26 mouse cellular contexts compared by ENCODE assay signal in genomic region chr4:58268897-58269542, GRCm38 (mm10). TPM values are rescaled to one million over a fixed set of nuclear protein-coding genes. Genes with fewer than 3 reads are reported as not detected.
DNase-seq lines count a peak whose midpoint lies in the region; ATAC-seq and TF ChIP-seq lines count a peak whose summit lies in the region.
"Had no signal": no experiment of that assay in that cellular context is flagged by ENCODE, and none has a peak within 500 bp of the region (broad histone marks: within the 10 kb centered on the region; RNA-seq: fewer than 3 reads in every experiment).

No protein-coding gene starts in this region.

- H3ac ChIP-seq in C2C12 (ENCODE audit: control insufficient read depth, insufficient read length, low read depth) = no peak overlapping the region

- no peaks in the 10 kb centered on the region for H3K27me3 ChIP-seq in intestine, embryonic 14.5 days (replicated peaks; ENCODE audit: control insufficient read depth, insufficient read depth, low read length)
- H3K27me3 ChIP-seq in intestine, embryonic 16.5 days (replicated peaks; ENCODE audit: control insufficient read depth, insufficient read depth, low read length) = no peaks in the 10 kb centered on the region
- no peaks in the 10 kb centered on the region for H3K27me3 ChIP-seq in C2C12 (ENCODE audit: control insufficient read depth, insufficient read depth, insufficient read length)
- H3K27me3 ChIP-seq in thymus, adult 2 months (ENCODE audit: control insufficient read depth, insufficient read depth, low read length) = no peaks in the 10 kb centered on the region
- H3K27me3 ChIP-seq: CH12.LX; forebrain, embryonic 13.5 days; heart, embryonic 13.5 days; intestine, embryonic 15.5 days had no signal

- H3K27ac ChIP-seq in intestine, embryonic 14.5 days (ENCODE audit: low read depth) = no peak overlapping the region
- H3K27ac ChIP-seq in intestine, embryonic 16.5 days (ENCODE audit: low read length) = no peak overlapping the region
- H3K27ac ChIP-seq in thymus, adult 2 months (ENCODE audit: control insufficient read depth, insufficient read depth, low read length) = no peak overlapping the region
- H3K27ac ChIP-seq: forebrain, embryonic 10.5 days; forebrain, embryonic 13.5 days; heart, adult 2 months; heart, embryonic 10.5 days; heart, embryonic 13.5 days; hindbrain, embryonic 14.5 days; intestine, embryonic 15.5 days had no signal

- H3K9me3 ChIP-seq in intestine, embryonic 14.5 days (ENCODE audit: control insufficient read depth, low read length) = no peaks in the 10 kb centered on the region
- H3K9me3 ChIP-seq in intestine, embryonic 16.5 days (ENCODE audit: control insufficient read depth, low read length) = no peaks in the 10 kb centered on the region
- H3K9me3 ChIP-seq: forebrain, embryonic 10.5 days; forebrain, embryonic 13.5 days; heart, embryonic 10.5 days; heart, embryonic 13.5 days; intestine, embryonic 15.5 days had no signal

- H3K9ac ChIP-seq in intestine, embryonic 14.5 days (ENCODE audit: low read length) = no peak overlapping the region
- no peak overlapping the region for H3K9ac ChIP-seq in intestine, embryonic 16.5 days (ENCODE audit: low read depth, low read length)
- H3K9ac ChIP-seq: forebrain, embryonic 13.5 days; heart, embryonic 13.5 days; hindbrain, embryonic 14.5 days; intestine, embryonic 15.5 days had no signal

- no peak for ATAC-seq in intestine, embryonic 14.5 days (replicated peaks; ENCODE audit: low FRiP score, low TSS enrichment, low read depth)
- no peak for ATAC-seq in intestine, embryonic 16.5 days
- ATAC-seq: forebrain, embryonic 13.5 days; forebrain, embryonic 16.5 days; intestine, embryonic 15.5 days had no signal

- no peak for TF ChIP-seq CTCF in C2C12 (IDR thresholded peaks at IDR 0.05; ENCODE audit: control insufficient read depth, insufficient read depth, insufficient read length)
- no peak for TF ChIP-seq CTCF in thymus, adult 2 months (IDR thresholded peaks at IDR 0.05; ENCODE audit: borderline replicate concordance, control insufficient read depth, extremely low read depth, insufficient read depth, low read length, poor library complexity)

- peaks cover 17% of the 10 kb centered on the region for H3K4me1 ChIP-seq in intestine, embryonic 14.5 days (replicated peaks; ENCODE audit: control insufficient read depth, insufficient read depth, low read length)
- H3K4me1 ChIP-seq in intestine, embryonic 16.5 days (ENCODE audit: control insufficient read depth, insufficient read depth, low read length) = peaks cover 7% of the 10 kb centered on the region; the same call in 1 of the 2 replicates
- no peaks in the 10 kb centered on the region for H3K4me1 ChIP-seq in thymus, adult 2 months (replicated peaks; ENCODE audit: control insufficient read depth, insufficient read depth, low read length)
- H3K4me1 ChIP-seq: forebrain, embryonic 13.5 days; heart, embryonic 10.5 days; heart, embryonic 13.5 days had no signal

- H3K36me3 ChIP-seq in intestine, embryonic 14.5 days (ENCODE audit: control insufficient read depth, insufficient read depth, low read length) = no peaks in the 10 kb centered on the region
- H3K36me3 ChIP-seq in intestine, embryonic 16.5 days (ENCODE audit: control insufficient read depth, insufficient read depth, low read length) = no peaks in the 10 kb centered on the region
- no peaks in the 10 kb centered on the region for H3K36me3 ChIP-seq in C2C12 (ENCODE audit: control insufficient read depth, insufficient read depth)
- H3K36me3 ChIP-seq in thymus, adult 2 months (ENCODE audit: control insufficient read depth, insufficient read depth, low read length) = no peaks in the 10 kb centered on the region
- H3K36me3 ChIP-seq: forebrain, embryonic 10.5 days; G1E; heart, embryonic 10.5 days; heart, embryonic 13.5 days; intestine, embryonic 15.5 days had no signal

- no peak for TF ChIP-seq POLR2A in thymus, adult 2 months (IDR thresholded peaks at IDR 0.05; ENCODE audit: control insufficient read depth, extremely low read depth, insufficient read depth, low read length, poor library complexity)

- H3K4me2 ChIP-seq in intestine, embryonic 14.5 days (ENCODE audit: low read length) = no peak overlapping the region
- no peak overlapping the region for H3K4me2 ChIP-seq in intestine, embryonic 16.5 days (ENCODE audit: low read depth, low read length)
- H3K4me2 ChIP-seq: forebrain, embryonic 13.5 days; heart, embryonic 13.5 days; hindbrain, embryonic 14.5 days; intestine, embryonic 15.5 days had no signal

- peak; percentile 43 for DNase-seq in intestine, embryonic 14.5 days (ENCODE audit: low spot score)
- peak; percentile 86 for DNase-seq in 3T3-L1 (ENCODE audit: low read depth, low spot score)
- peak; percentile 23 for DNase-seq in brain, adult 2 months (ENCODE audit: low read depth, low spot score)
- DNase-seq in thymus, adult 2 months = no peak
- DNase-seq in urinary bladder, adult 18-20 months (ENCODE audit: low spot score in 2 of 2) = no peak
- DNase-seq in spleen, postnatal 4 days (ENCODE audit: low spot score in 2 of 2) = no peak
- DNase-seq: adrenal gland, postnatal 25 days; cerebellum, adult 11 months; cerebellum, adult 8-10 months; cerebellum, postnatal 14 days; gastrocnemius, postnatal 10 days; gastrocnemius, postnatal 36 days; heart, adult 2 months; heart, postnatal 14 days; heart, postnatal 4 days had no signal

- no peak overlapping the region for H3K4me3 ChIP-seq in intestine, embryonic 14.5 days (ENCODE audit: low read depth, low read length)
- no peak overlapping the region for H3K4me3 ChIP-seq in intestine, embryonic 16.5 days (ENCODE audit: low read length)
- no peak overlapping the region for H3K4me3 ChIP-seq in C2C12 (ENCODE audit: insufficient read depth, poor library complexity, severe bottlenecking)
- no peak overlapping the region for H3K4me3 ChIP-seq in thymus, adult 2 months (ENCODE audit: control insufficient read depth, insufficient read depth, low read length)
- H3K4me3 ChIP-seq: forebrain, embryonic 10.5 days; forebrain, embryonic 13.5 days; heart, adult 2 months; heart, embryonic 10.5 days; heart, embryonic 13.5 days; intestine, embryonic 15.5 days had no signal

- H3K79me2 ChIP-seq in C2C12 (ENCODE audit: control insufficient read depth, insufficient read depth) = no peaks in the 10 kb centered on the region

- WGBS in intestine, embryonic 14.5 days = 32% methylated on average over 4 of the region's 4 CpGs
- WGBS in intestine, embryonic 16.5 days = 50% methylated on average over 4 of the region's 4 CpGs
- 89% methylated on average over 4 of the region's 4 CpGs for WGBS in thymus, adult 2 months

- H3K79me3 ChIP-seq in C2C12 (ENCODE audit: low read depth) = no peaks in the 10 kb centered on the region

TF ChIP-seq in C2C12, 6 proteins besides CTCF, POLR2A, EP300 and RAD21:
- TF ChIP-seq CEBPB (IDR thresholded peaks at IDR 0.05; ENCODE audit: low read depth) = peak; percentile 46
- TF ChIP-seq MYOG (IDR thresholded peaks at IDR 0.05; ENCODE audit: control insufficient read depth, extremely low read depth, insufficient read length) = no peak
- no peak for TF ChIP-seq MAX (IDR thresholded peaks at IDR 0.05)
- peak; percentile 91 for TF ChIP-seq USF1 (IDR thresholded peaks at IDR 0.05; ENCODE audit: low read depth)
- no peak for TF ChIP-seq FOSL1 (IDR thresholded peaks at IDR 0.05; ENCODE audit: insufficient read depth, low read length, poor library complexity, severe bottlenecking)
- TF ChIP-seq MYOD1 (IDR thresholded peaks at IDR 0.05; ENCODE audit: control insufficient read depth, insufficient read length, low read depth) = peak; percentile 79

RNA-seq across cellular contexts. Expression of gene Musk, which starts 16.7 kb away (rescaled TPM):
- polyA plus RNA-seq in intestine, embryonic 14.5 days (2014; fragmentation: Nextera tagmentation; extraction: Ambion mirVana) = 0.09 and 0.20 TPM in 2 replicates
- 0.10 and 0.13 TPM in 2 replicates for polyA plus RNA-seq in intestine, embryonic 16.5 days (2015; fragmentation: Nextera tagmentation; extraction: Ambion mirVana)
- 10.1 TPM for polyA plus RNA-seq in C2C12 (2012; fragmentation: generic; extraction: Trizol)
- polyA plus RNA-seq in thymus, adult 2 months (2012; rRNA removed) = 0.39 and 0.45 TPM in 2 replicates
- polyA plus RNA-seq: forebrain, embryonic 13.5 days; forebrain, embryonic 16.5 days; G1E; heart, embryonic 10.5 days had no signal

Comparison
In these comparisons a context has a peak if more than half of its experiments do, and no peak if none do; other contexts are left out.
1. DNase-seq: peak in intestine, embryonic 14.5 days (single experiment), 3T3-L1 (single experiment) and brain, adult 2 months (single experiment); none in thymus, adult 2 months (single experiment), urinary bladder, adult 18-20 months (0 of 2) and spleen, postnatal 4 days (0 of 2).